Mouse (Mus musculus) bone marrow macrophage, adult 2 months (primary cell): ENCODE measurements around the gene Ggct.

Experiments used
- CTCF ChIP-seq: IDR thresholded peaks from 2 replicates; pipeline ENCODE4 v1.5.1; 2012; ENCODE audit warnings: low read depth, mild to moderate bottlenecking, low read length, moderate library complexity
- POLR2A ChIP-seq: IDR thresholded peaks from 2 replicates; pipeline ENCODE4 v1.6.1; 2012; ENCODE audit warnings: mild to moderate bottlenecking, low read depth, low read length, borderline replicate concordance

DNA sequence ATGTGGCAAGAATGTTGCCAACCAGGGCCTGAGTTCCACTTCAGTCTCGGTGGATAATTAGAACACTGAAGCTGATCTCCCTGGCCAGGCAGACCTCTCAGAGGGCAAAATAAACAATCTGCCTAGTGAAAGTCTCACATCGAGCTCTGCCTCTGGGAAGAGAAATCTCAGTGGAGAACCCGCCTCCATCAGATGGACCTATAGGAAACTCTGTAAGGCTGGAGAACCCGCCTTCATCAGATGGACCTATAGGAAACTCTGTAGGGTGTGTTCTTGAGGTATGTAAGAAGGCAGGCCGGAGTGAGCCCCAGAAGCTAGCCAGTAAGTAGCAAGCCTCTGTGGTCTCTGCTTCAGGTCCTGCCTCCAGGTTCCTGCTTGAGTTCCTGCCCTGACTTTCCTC, 57.8 kb downstream of the Ggct start:
- TF ChIP-seq CTCF (no peak), POLR2A (no peak)
